Mouse (Mus musculus) midbrain, embryonic 12.5 days (tissue): ENCODE results near the gene Stat5a. TPM values are rescaled to one million over a fixed set of nuclear protein-coding genes. Genes with fewer than 3 reads are reported as not detected.
A peak's percentile ranks its signal among the peaks of the same experiment; 100 is the strongest.

Experiments used
- ATAC-seq: fragments of 200-750 bp; cut with Nextera tagmentation; 2 replicates; pipeline ENCODE4 v1.8.0; 2017; ENCODE audit warnings: low read depth, moderate TSS enrichment, moderate library complexity; ENCODE audit not compliant: low FRiP score
- H3K27ac ChIP-seq: fragments of 300-500 bp; sonication (generic); replicated peaks from 2 replicates; pipeline ENCODE4 v1.5.1; 2016; ENCODE audit warnings: mild to moderate bottlenecking
- H3K27me3 ChIP-seq: fragments of 300-500 bp; sonication (generic); 2 replicates; pipeline ENCODE4 v1.6.1; 2016; ENCODE audit warnings: mild to moderate bottlenecking
- H3K36me3 ChIP-seq: fragments of 300-500 bp; sonication (generic); 2 replicates; pipeline ENCODE4 v1.6.1; 2016
- H3K4me1 ChIP-seq: fragments of 300-500 bp; sonication (generic); 2 replicates; pipeline ENCODE4 v1.6.1; 2016
- H3K4me2 ChIP-seq: fragments of 300-500 bp; sonication (generic); replicated peaks from 2 replicates; pipeline ENCODE4 v1.6.1; 2016; ENCODE audit warnings: mild to moderate bottlenecking, moderate library complexity
- H3K4me3 ChIP-seq: fragments of 300-500 bp; sonication (generic); 2 replicates; pipeline ENCODE4 v1.5.1; 2016; ENCODE audit warnings: mild to moderate bottlenecking
- H3K9ac ChIP-seq: fragments of 300-500 bp; sonication (generic); replicated peaks from 2 replicates; pipeline ENCODE4 v1.6.1; 2016; ENCODE audit warnings: mild to moderate bottlenecking, moderate library complexity
- H3K9me3 ChIP-seq: fragments of 300-500 bp; sonication (generic); 2 replicates; pipeline ENCODE4 v1.6.1; 2016; ENCODE audit warnings: mild to moderate bottlenecking
- WGBS: fragments of 180-500 bp; shearing (Covaris S2); methylation state at CpG from one replicate; pipeline ENCODE4 v1.1.7; 2016; 5-methylcytosine and 5-hydroxymethylcytosine counted together
- polyA plus RNA-seq: library from polyadenylated mRNA; unstranded; fragments of >200 nt; fragmentation: Nextera tagmentation; extraction: Ambion mirVana; gene quantifications from 2 replicates; pipeline ENCODE4 v1.2.1, GENCODE M21; 2016

Stat5a gene
- 1.5 and 1.8 TPM in 2 replicates for polyA plus RNA-seq

DNA sequence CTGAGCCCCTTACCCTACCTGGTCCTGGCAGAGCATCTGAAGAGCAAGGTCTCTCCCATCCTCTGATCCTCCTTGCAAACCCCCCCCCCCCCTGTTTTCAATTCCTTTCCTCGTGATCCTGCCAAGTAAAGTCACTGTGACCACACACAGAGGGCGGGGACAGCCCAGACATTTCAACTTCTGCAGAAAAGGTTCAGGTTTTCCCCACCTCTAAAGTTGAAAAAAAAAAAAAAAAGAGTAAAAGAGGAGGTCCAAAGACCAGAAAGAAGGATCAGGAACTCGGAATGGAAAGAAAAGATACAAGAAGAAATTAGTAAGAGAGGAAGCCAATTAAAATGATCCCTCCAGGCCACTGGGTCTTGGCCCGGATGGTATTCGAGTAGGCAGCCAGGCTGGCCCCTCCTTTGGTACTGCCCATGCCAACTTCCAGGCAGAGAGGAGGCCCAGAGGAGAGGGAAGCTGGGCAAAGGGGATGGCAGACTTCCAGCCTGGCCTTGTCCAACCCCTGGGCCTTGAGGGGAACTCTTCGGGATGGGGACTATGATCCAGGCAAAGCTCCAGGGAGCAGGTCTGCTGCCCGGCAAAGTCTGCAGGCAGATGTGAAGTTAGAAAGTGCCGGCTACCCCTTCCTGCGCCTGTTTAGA, at the start of gene Stat5a:
Stat5a (plus strand) TSS at position 417 of the 644 bp plus-strand sequence.
- no peak for ATAC-seq
- peak within 1 kb of the TSS; percentile 57 for H3K4me2 ChIP-seq
- H3K36me3 ChIP-seq = no peaks in the 10 kb centered on the region
- 63% methylated on average over 9 of the region's 9 CpGs for WGBS
- H3K27me3 ChIP-seq = peaks cover 80% of the 10 kb centered on the region
- no peak within 1 kb of the TSS for H3K27ac ChIP-seq
- H3K9me3 ChIP-seq = no peaks in the 10 kb centered on the region
- H3K4me1 ChIP-seq = peaks cover 6% of the 10 kb centered on the region; the same call in 1 of the 2 replicates
- peak within 1 kb of the TSS; percentile 37 for H3K9ac ChIP-seq
- H3K4me3 ChIP-seq = peak within 1 kb of the TSS; percentile 44

GRCm38 (mm10) chr11:100810516-100810915, 48.6 kb upstream of the Stat5a start:
- Histone ChIP-seq H3K4me1 (no peaks in the 10 kb centered on the region), H3K4me3 (no peak overlapping the region), H3K36me3 (no peaks in the 10 kb centered on the region), H3K27me3 (no peaks in the 10 kb centered on the region), H3K4me2 (no peak overlapping the region), H3K9ac (no peak overlapping the region), H3K27ac (no peak overlapping the region), H3K9me3 (0 out of 2 replicates have a peak, but pooled peaks cover 4% of the 10 kb centered on the region)
- no peak for ATAC-seq
- WGBS = 89% methylated on average over 9 of the region's 9 CpGs

- 92% methylated on average over 2 of the region's 2 CpGs for WGBS
- no peak overlapping the region for H3K27ac ChIP-seq
- no peak for ATAC-seq
Measured at GRCm38 (mm10) chr11:100811132-100811531, 48.0 kb upstream of the Stat5a start.

DNA sequence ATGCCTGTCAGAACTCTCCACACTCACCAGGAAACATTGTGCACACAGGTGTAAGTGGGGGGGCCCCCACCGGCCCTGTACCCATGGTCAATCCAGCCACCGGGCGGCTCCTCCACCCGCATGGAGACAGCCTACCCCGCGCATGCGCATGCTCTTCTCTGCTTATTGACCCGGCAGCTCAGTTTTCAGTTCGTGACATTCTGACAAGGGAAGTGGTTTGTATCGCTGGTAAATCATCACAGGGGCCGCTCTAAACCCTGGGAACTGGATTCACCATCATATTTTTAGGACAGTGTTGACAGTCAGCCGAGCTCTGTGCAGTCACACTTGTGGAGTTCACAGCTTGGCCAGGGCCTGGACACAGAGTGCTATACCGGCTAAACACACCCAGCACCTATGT, 44.7 kb upstream of the Stat5a start:
- no peak for ATAC-seq
- Histone ChIP-seq H3K4me3 (no peak overlapping the region), H3K27ac (no peak overlapping the region), H3K4me2 (no peak overlapping the region), H3K9me3 (0 out of 2 replicates have a peak, but pooled peaks cover 4% of the 10 kb centered on the region), H3K4me1 (0 out of 2 replicates have a peak, but pooled peaks cover 3% of the 10 kb centered on the region), H3K36me3 (no peaks in the 10 kb centered on the region), H3K27me3 (no peaks in the 10 kb centered on the region), H3K9ac (no peak overlapping the region)
- 74% methylated on average over 13 of the region's 13 CpGs for WGBS

More at GRCm38 (mm10) chr11:100811132-100811531, 48.0 kb upstream of the Stat5a start:
- Histone ChIP-seq H3K27me3 (no peaks in the 10 kb centered on the region), H3K9me3 (0 out of 2 replicates have a peak, but pooled peaks cover 4% of the 10 kb centered on the region), H3K4me2 (no peak overlapping the region), H3K9ac (no peak overlapping the region), H3K4me3 (no peak overlapping the region), H3K4me1 (no peaks in the 10 kb centered on the region), H3K36me3 (no peaks in the 10 kb centered on the region)

DNA sequence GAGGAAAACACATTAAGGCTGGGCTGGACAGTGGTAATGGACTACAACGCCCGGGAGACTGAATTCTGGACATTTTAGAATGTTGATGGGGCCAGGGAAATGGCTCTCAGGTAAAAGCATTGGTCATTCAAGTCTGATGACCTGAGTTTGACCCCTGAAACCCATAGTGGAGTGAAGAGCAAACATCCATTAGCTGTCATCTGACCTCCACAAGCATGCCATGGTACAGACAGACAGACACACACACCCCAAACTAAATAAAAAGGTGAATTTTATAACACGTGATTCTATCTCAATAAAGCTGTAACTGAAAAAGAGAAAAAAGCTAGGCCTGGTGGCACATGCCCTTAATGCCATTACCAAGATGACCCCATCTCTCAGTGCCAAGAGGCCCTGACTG, 42.8 kb upstream of the Stat5a start:
- 0 out of 2 replicates have a peak, but pooled peaks cover 3% of the 10 kb centered on the region for H3K4me1 ChIP-seq

DNA sequence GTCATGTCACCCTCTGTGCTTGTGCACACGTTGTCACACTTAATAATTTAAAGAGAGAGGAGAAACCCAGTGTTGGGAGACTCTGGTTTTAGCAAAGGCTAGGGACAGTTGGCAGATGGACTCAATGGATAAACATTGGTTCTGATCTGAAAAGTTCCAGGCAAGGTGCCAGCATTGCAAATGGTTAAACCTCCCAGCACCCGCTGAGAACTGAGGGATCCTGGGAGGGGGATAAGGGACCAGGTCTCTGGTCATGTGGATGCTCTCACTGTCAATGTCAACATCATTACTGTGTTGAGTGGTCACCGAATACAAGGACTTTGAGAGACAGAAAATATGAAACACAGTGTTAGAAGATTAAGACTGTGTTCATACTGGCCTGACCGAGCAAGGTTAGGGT, 42.4 kb upstream of the Stat5a start:
- H3K9me3 ChIP-seq = no peaks in the 10 kb centered on the region
- 0 out of 2 replicates have a peak, but pooled peaks cover 3% of the 10 kb centered on the region for H3K4me1 ChIP-seq
- no peak overlapping the region for H3K4me3 ChIP-seq
- no peaks in the 10 kb centered on the region for H3K36me3 ChIP-seq
- no peak overlapping the region for H3K9ac ChIP-seq
- no peaks in the 10 kb centered on the region for H3K27me3 ChIP-seq
- no peak overlapping the region for H3K4me2 ChIP-seq
- no peak for ATAC-seq
- WGBS = 85% methylated on average over 4 of the region's 4 CpGs
- H3K27ac ChIP-seq = no peak overlapping the region

More for the DNA sequence above, 42.8 kb upstream of the Stat5a start:
- Histone ChIP-seq H3K27ac (no peak overlapping the region), H3K9me3 (no peaks in the 10 kb centered on the region), H3K4me2 (no peak overlapping the region), H3K9ac (no peak overlapping the region), H3K4me3 (no peak overlapping the region), H3K36me3 (no peaks in the 10 kb centered on the region), H3K27me3 (no peaks in the 10 kb centered on the region)
- ATAC-seq = no peak
- 90% methylated on average over 3 of the region's 3 CpGs for WGBS

DNA sequence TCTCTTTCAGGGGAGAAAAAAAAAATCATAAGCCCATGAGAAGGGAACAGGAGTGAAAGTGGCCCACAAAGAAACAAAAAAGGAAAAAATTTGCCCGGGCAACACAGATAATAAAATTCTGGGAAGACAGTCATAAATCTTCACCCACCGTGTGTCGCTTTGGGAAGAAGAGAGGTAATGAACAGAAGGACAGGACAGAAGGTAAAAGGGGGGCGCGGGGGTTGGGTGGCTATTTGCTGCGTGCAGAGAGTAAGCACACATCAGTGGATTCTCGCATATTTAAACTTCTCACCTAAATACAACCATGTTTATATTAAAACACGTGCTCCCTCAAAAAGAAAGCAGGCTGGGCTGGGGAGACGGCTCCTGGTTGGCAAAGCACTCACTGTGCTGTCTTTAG, 41.8 kb upstream of the Stat5a start:
- Histone ChIP-seq H3K9ac (no peak overlapping the region), H3K4me2 (no peak overlapping the region), H3K36me3 (no peaks in the 10 kb centered on the region), H3K4me1 (0 out of 2 replicates have a peak, but pooled peaks cover 3% of the 10 kb centered on the region), H3K9me3 (no peaks in the 10 kb centered on the region), H3K27me3 (no peaks in the 10 kb centered on the region), H3K27ac (no peak overlapping the region), H3K4me3 (no peak overlapping the region)
- ATAC-seq = no peak
- WGBS = 87% methylated on average over 9 of the region's 9 CpGs

- Histone ChIP-seq H3K4me1 (0 out of 2 replicates have a peak, but pooled peaks cover 3% of the 10 kb centered on the region), H3K9ac (no peak overlapping the region), H3K4me3 (no peak overlapping the region), H3K9me3 (no peaks in the 10 kb centered on the region), H3K27ac (no peak overlapping the region), H3K27me3 (no peaks in the 10 kb centered on the region), H3K36me3 (no peaks in the 10 kb centered on the region), H3K4me2 (no peak overlapping the region)
- ATAC-seq = no peak
- 93% methylated on average over 15 of the region's 15 CpGs for WGBS
Measured at GRCm38 (mm10) chr11:100818359-100819012, 40.7 kb upstream of the Stat5a start.

- WGBS = 87% methylated on average over 8 of the region's 8 CpGs
- no peaks in the 10 kb centered on the region for H3K36me3 ChIP-seq
- H3K27me3 ChIP-seq = no peaks in the 10 kb centered on the region
- no peak overlapping the region for H3K4me2 ChIP-seq
- H3K9me3 ChIP-seq = no peaks in the 10 kb centered on the region
- H3K27ac ChIP-seq = no peak overlapping the region
- no peak overlapping the region for H3K9ac ChIP-seq
- ATAC-seq = no peak
- H3K4me3 ChIP-seq = no peak overlapping the region
- H3K4me1 ChIP-seq = 0 out of 2 replicates have a peak, but pooled peaks cover 3% of the 10 kb centered on the region
Measured at GRCm38 (mm10) chr11:100819048-100819447, 40.1 kb upstream of the Stat5a start.

DNA sequence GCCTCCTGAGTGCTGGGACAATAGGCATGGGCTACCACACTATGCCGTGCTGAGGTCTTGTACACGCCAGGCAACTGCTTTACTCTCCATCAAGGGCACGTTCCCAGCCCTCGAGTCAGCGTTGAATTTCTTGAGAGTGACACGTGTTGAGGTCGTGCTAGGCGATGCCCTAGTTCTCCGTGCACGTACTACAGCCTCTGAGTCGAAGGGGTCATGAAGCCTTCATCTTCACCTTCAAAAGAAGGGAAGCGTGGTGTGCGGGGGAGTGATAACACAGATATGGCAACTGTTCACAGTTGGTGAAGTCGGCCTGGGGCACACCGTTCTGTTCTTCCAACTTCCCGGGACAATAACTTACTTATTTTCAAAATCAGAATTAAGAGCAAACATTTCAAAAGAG, 39.5 kb upstream of the Stat5a start:
- Histone ChIP-seq H3K4me1 (0 out of 2 replicates have a peak, but pooled peaks cover 3% of the 10 kb centered on the region), H3K9me3 (no peaks in the 10 kb centered on the region), H3K36me3 (no peaks in the 10 kb centered on the region), H3K9ac (no peak overlapping the region), H3K27me3 (no peaks in the 10 kb centered on the region), H3K4me3 (no peak overlapping the region), H3K4me2 (no peak overlapping the region), H3K27ac (no peak overlapping the region)
- 92% methylated on average over 16 of the region's 16 CpGs for WGBS
- no peak for ATAC-seq

GRCm38 (mm10) chr11:100820047-100820446, 39.1 kb upstream of the Stat5a start:
- no peak for ATAC-seq
- WGBS = 84% methylated on average over 8 of the region's 8 CpGs
- Histone ChIP-seq H3K4me3 (no peak overlapping the region), H3K9me3 (no peaks in the 10 kb centered on the region), H3K4me2 (no peak overlapping the region), H3K27ac (no peak overlapping the region), H3K9ac (no peak overlapping the region), H3K4me1 (0 out of 2 replicates have a peak, but pooled peaks cover 3% of the 10 kb centered on the region), H3K27me3 (no peaks in the 10 kb centered on the region), H3K36me3 (no peaks in the 10 kb centered on the region)

GRCm38 (mm10) chr11:100821605-100822220, 37.4 kb upstream of the Stat5a start:
- no peaks in the 10 kb centered on the region for H3K9me3 ChIP-seq
- H3K27ac ChIP-seq = no peak overlapping the region
- WGBS = 94% methylated on average over 13 of the region's 13 CpGs
- H3K9ac ChIP-seq = no peak overlapping the region
- no peak overlapping the region for H3K4me2 ChIP-seq
- no peaks in the 10 kb centered on the region for H3K36me3 ChIP-seq
- no peak overlapping the region for H3K4me3 ChIP-seq
- H3K27me3 ChIP-seq = no peaks in the 10 kb centered on the region
- ATAC-seq = no peak
- peaks cover 8% of the 10 kb centered on the region; the same call in 1 of the 2 replicates for H3K4me1 ChIP-seq
